Mouse (Mus musculus): Measurements from ENCODE around the gene Lpp.

GRCm38 (mm10) chr16:24475305-24475947 is 82.1 kb downstream of the Lpp start:
- TF ChIP-seq POLR2A (IDR thresholded peaks at IDR 0.05; ENCODE audit: control insufficient read depth, extremely low read depth, insufficient read depth, low read length, poor library complexity), result no peak
- no peak for TF ChIP-seq CTCF (IDR thresholded peaks at IDR 0.05; ENCODE audit: borderline replicate concordance, control insufficient read depth, extremely low read depth, insufficient read depth, low read length, poor library complexity)

Measured in thymus, adult 2 months (tissue).